25 mouse cellular contexts compared by ENCODE assay signal in genomic region chr17:33607273-33607672, GRCm38 (mm10). TPM values are rescaled to one million over a fixed set of nuclear protein-coding genes. Genes with fewer than 3 reads are reported as not detected.
A peak's percentile ranks its signal among the peaks of the same experiment; 100 is the strongest.
DNase-seq lines count a peak whose midpoint lies in the region; ATAC-seq lines count a peak whose summit lies in the region.
"Had no signal": no experiment of that assay in that cellular context is flagged by ENCODE, and none has a peak within 500 bp of the region (broad histone marks: within the 10 kb centered on the region; RNA-seq: fewer than 3 reads in every experiment).

No protein-coding gene starts in this region.

- H3K36me3 ChIP-seq in heart, embryonic 10.5 days: no peaks in the 10 kb centered on the region
- H3K36me3 ChIP-seq in liver, embryonic 16.5 days (ENCODE audit: control insufficient read depth, insufficient read depth): no peaks in the 10 kb centered on the region
- H3K36me3 ChIP-seq: G1E; hindbrain, embryonic 13.5 days; neural tube, embryonic 12.5 days had no signal

- H3K27me3 ChIP-seq in heart, embryonic 10.5 days (ENCODE audit: insufficient read depth, poor library complexity, severe bottlenecking): no peaks in the 10 kb centered on the region
- H3K27me3 ChIP-seq in liver, embryonic 16.5 days (ENCODE audit: control insufficient read depth, insufficient read depth, low read depth, low read length): no peaks in the 10 kb centered on the region
- H3K27me3 ChIP-seq: hindbrain, embryonic 13.5 days; neural tube, embryonic 12.5 days had no signal

- no peak overlapping the region for H3K4me3 ChIP-seq in heart, embryonic 10.5 days
- no peak overlapping the region for H3K4me3 ChIP-seq in liver, embryonic 16.5 days (ENCODE audit: low read depth, low read length)
- H3K4me3 ChIP-seq: erythroblast, embryonic 14.5 days; hindbrain, embryonic 13.5 days; myocyte; neural tube, embryonic 12.5 days had no signal

- 30% methylated on average over 2 of the region's 2 CpGs for WGBS in heart, embryonic 10.5 days
- 20% methylated on average over 2 of the region's 2 CpGs for WGBS in liver, embryonic 16.5 days (ENCODE audit: insufficient replicate concordance)

- H3K4me2 ChIP-seq in liver, embryonic 16.5 days (ENCODE audit: low read depth, low read length): no peak overlapping the region
- H3K4me2 ChIP-seq: hindbrain, embryonic 13.5 days; midbrain, embryonic 11.5 days; neural tube, embryonic 12.5 days had no signal

- intact Hi-C loops in heart, postnatal 14 days (cut with DNase I): no loop called here

- H3K27ac ChIP-seq in heart, embryonic 10.5 days: 0 out of 2 replicates have a peak overlapping the region, but pooled peaks have one; percentile 25
- no peak overlapping the region for H3K27ac ChIP-seq in liver, embryonic 16.5 days (ENCODE audit: low read length)
- H3K27ac ChIP-seq: hindbrain, embryonic 13.5 days; neural tube, embryonic 12.5 days had no signal

- no peak overlapping the region for H3K9ac ChIP-seq in liver, embryonic 16.5 days (ENCODE audit: low read depth, low read length)
- H3K9ac ChIP-seq: hindbrain, embryonic 13.5 days; neural tube, embryonic 12.5 days had no signal

- no peaks in the 10 kb centered on the region for H3K9me3 ChIP-seq in heart, embryonic 10.5 days
- H3K9me3 ChIP-seq in liver, embryonic 16.5 days (replicated peaks; ENCODE audit: control insufficient read depth, low read length): no peaks in the 10 kb centered on the region
- H3K9me3 ChIP-seq: G1E; hindbrain, embryonic 13.5 days; neural tube, embryonic 12.5 days had no signal

- H3K4me1 ChIP-seq in heart, embryonic 10.5 days: 0 out of 2 replicates have a peak, but pooled peaks cover 4% of the 10 kb centered on the region
- H3K4me1 ChIP-seq in liver, embryonic 16.5 days (ENCODE audit: control insufficient read depth, low read depth, low read length): peaks cover 6% of the 10 kb centered on the region
- H3K4me1 ChIP-seq: hindbrain, embryonic 13.5 days; neural tube, embryonic 12.5 days had no signal

- ATAC-seq in liver, embryonic 16.5 days (ENCODE audit: low read depth): peak; percentile 51
- ATAC-seq: forebrain, embryonic 16.5 days; intestine, postnatal 0 days had no signal

- DNase-seq in heart, embryonic 10.5 days (ENCODE audit: low spot score): no peak
- DNase-seq in heart, postnatal 14 days: no peak
- DNase-seq in testis, postnatal 10 days (ENCODE audit: low spot score): peak; percentile 31
- no peak for DNase-seq in testis, postnatal 14 days (ENCODE audit: low spot score)
- no peak for DNase-seq in layer of hippocampus, postnatal 14 days (ENCODE audit: low spot score in 2 of 2)
- DNase-seq in adrenal gland, adult 8-10 months: no peak
- DNase-seq: adrenal gland, postnatal 10 days; cerebellum, adult 11 months; cerebellum, adult 9-10 months; cerebellum, postnatal 36 days; kidney, postnatal 14 days; layer of hippocampus, adult 9-11 months; lung, postnatal 4 days; right cerebral cortex, adult 18-20 months had no signal

RNA-seq across cellular contexts. Expression of gene Zfp414, which starts 21.6 kb away (rescaled TPM):
- 28.2 and 32.6 TPM in 2 replicates for polyA plus RNA-seq in heart, embryonic 10.5 days (2016; fragmentation: Nextera tagmentation; extraction: Ambion mirVana)
- total RNA-seq in heart, postnatal 14 days (2021): 10 to 100 TPM; 12.8 to 15.5 TPM
- 14.4 and 17.9 TPM in 2 replicates for polyA plus RNA-seq in liver, embryonic 16.5 days (2015; fragmentation: Nextera tagmentation; extraction: Ambion mirVana)
- 10 to 100 TPM; 40.6 to 45.0 TPM for total RNA-seq in layer of hippocampus, postnatal 14 days (2021)
- 10 to 100 TPM; 35.0 to 68.4 (median 50.1) TPM for total RNA-seq in adrenal gland, adult 8-10 months (2022)

RNA-seq across cellular contexts. Expression of gene Pram1, which starts 30.6 kb away (rescaled TPM):
- polyA plus RNA-seq in heart, embryonic 10.5 days (2016; fragmentation: Nextera tagmentation; extraction: Ambion mirVana): 0.33 and 0.44 TPM in 2 replicates
- under 1 TPM; 0.24 to 0.39 TPM for total RNA-seq in heart, postnatal 14 days (2021)
- 4.0 and 5.6 TPM in 2 replicates for polyA plus RNA-seq in liver, embryonic 16.5 days (2015; fragmentation: Nextera tagmentation; extraction: Ambion mirVana)
- total RNA-seq in layer of hippocampus, postnatal 14 days (2021): under 1 TPM in 1 of 2 experiments, not detected in 1; 0.60 TPM
- 1 to 10 TPM in 2 of 4 experiments, under 1 TPM in 1, not detected in 1; 0.87 to 2.2 (median 2.1) TPM for total RNA-seq in adrenal gland, adult 8-10 months (2022)
- total RNA-seq: liver, adult 2 months; midbrain, postnatal 0 days had no signal
- polyA plus RNA-seq: G1E had no signal

RNA-seq across cellular contexts. Expression of gene Myo1f, which starts 51.8 kb away (rescaled TPM):
- 0.74 and 1.4 TPM in 2 replicates for polyA plus RNA-seq in heart, embryonic 10.5 days (2016; fragmentation: Nextera tagmentation; extraction: Ambion mirVana)
- 1 to 10 TPM; 2.1 to 3.1 TPM for total RNA-seq in heart, postnatal 14 days (2021)
- polyA plus RNA-seq in liver, embryonic 16.5 days (2015; fragmentation: Nextera tagmentation; extraction: Ambion mirVana): 11.2 and 12.7 TPM in 2 replicates
- total RNA-seq in layer of hippocampus, postnatal 14 days (2021): 1 to 10 TPM; 1.5 to 2.6 TPM
- total RNA-seq in adrenal gland, adult 8-10 months (2022): 10 to 100 TPM in 1 of 4 experiments, 1 to 10 TPM in 3; 4.3 to 11.1 (median 6.1) TPM
- polyA plus RNA-seq: myocyte had no signal
